Mouse (Mus musculus) cortical plate, adult 2 months (tissue): ENCODE measurements around the gene Tmem38b.

ENCODE experiments used
- CTCF ChIP-seq: fragments of 200-500 bp; IDR thresholded peaks from 2 replicates; pipeline ENCODE4 v1.5.1; 2011; ENCODE audit warnings: mild to moderate bottlenecking, control low read depth, low read length; ENCODE audit not compliant: insufficient read depth; ENCODE audit errors: extremely low read depth
- POLR2A ChIP-seq: fragments of 200-500 bp; IDR thresholded peaks from 2 replicates; pipeline ENCODE4 v1.6.1; 2011; ENCODE audit warnings: mild to moderate bottlenecking, low read length, control low read depth; ENCODE audit not compliant: insufficient read depth; ENCODE audit errors: extremely low read depth

GRCm38 (mm10) chr4:53830579-53830978, 4.7 kb downstream of the Tmem38b start:
- TF ChIP-seq POLR2A: no peak
- TF ChIP-seq CTCF: no peak
